Comparison of ENCODE assay signal across 17 mouse cellular contexts in the genomic region with DNA sequence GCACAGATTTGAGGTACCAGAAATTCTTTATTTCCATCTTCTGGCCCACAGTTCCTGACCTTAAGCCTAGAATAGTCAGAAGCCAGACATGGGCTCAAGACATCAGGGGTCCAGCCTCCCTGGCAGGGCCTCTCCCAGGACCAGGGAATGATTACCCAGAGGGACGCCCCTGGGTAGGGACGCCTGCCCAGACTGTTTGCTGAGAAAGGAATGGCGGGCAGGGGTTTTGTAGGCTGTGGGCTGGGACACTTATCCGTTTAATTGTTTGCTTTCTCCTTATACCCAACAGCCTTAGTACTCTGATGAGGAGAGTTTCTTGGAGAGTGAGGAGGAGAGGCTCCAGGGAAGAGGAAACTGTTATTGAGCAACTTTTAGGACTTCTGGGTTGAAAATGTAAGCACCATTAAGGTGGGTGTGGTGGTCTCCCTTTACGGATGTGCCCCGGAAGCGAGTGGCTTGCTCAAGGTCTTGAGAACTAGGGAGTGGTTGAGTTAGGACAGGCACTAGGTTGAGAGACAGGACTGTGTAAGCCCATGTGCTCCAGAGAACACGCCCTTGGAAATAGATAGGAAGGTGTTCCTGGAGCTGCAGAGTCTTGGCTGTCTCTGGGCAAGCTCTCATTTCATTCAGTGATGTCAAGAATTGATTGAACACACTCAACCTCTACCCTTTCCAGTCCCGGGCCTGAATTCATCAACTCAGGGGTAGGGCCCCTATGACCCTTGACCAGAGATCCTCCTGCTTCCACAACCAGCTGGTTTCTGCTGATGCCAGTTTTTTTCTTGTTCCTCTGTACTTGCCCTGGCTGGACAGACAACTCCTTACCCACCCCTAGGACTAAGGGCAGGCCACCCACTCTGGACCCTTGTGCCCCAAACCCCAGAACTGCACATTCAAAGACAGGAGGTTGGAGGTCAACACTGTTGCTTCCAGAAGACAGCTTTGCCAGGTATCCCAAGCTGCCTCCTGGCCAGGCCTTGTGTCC. TPM values are rescaled to one million over a fixed set of nuclear protein-coding genes. Genes with fewer than 3 reads are reported as not detected.
DNase-seq lines count a peak whose midpoint lies in the region; ATAC-seq and TF ChIP-seq lines count a peak whose summit lies in the region.
"Had no signal": no experiment of that assay in that cellular context is flagged by ENCODE, and none has a peak within 500 bp of the region (broad histone marks: within the 10 kb centered on the region; RNA-seq: fewer than 3 reads in every experiment).

No protein-coding gene starts in this region.

- H3K4me3 ChIP-seq in kidney, adult 2 months (ENCODE audit: insufficient read depth, low read depth, low read length): no peak overlapping the region
- H3K4me3 ChIP-seq in kidney, embryonic 14.5 days (ENCODE audit: low read length): no peak overlapping the region
- no peak overlapping the region for H3K4me3 ChIP-seq in kidney, postnatal 0 days (replicated peaks; ENCODE audit: low read depth, low read length)
- H3K4me3 ChIP-seq: hindbrain, embryonic 13.5 days; limb, embryonic 13.5 days had no signal

- no peak for ATAC-seq in kidney, embryonic 14.5 days (ENCODE audit: low FRiP score, low TSS enrichment)
- ATAC-seq in kidney, postnatal 0 days (replicated peaks; ENCODE audit: low FRiP score, low read depth): peak; percentile 45; the same call in 1 of the 2 replicates
- ATAC-seq: forebrain, postnatal 0 days had no signal

- no peak for TF ChIP-seq POLR2A in kidney, adult 2 months (IDR thresholded peaks at IDR 0.05; ENCODE audit: low read depth, low read length)

- TF ChIP-seq CTCF in kidney, adult 2 months (conservative IDR thresholded peaks at IDR 0.05; ENCODE audit: insufficient read depth, insufficient read length, low read depth, low read length): no peak
- no peak for TF ChIP-seq CTCF in kidney, postnatal 0 days (IDR thresholded peaks at IDR 0.05; ENCODE audit: low read depth)

- peaks cover 41% of the 10 kb centered on the region for H3K4me1 ChIP-seq in kidney, adult 2 months (ENCODE audit: control insufficient read depth, insufficient read depth, low read length)
- no peaks in the 10 kb centered on the region for H3K4me1 ChIP-seq in kidney, embryonic 14.5 days (ENCODE audit: control insufficient read depth, insufficient read depth, low read length)
- no peaks in the 10 kb centered on the region for H3K4me1 ChIP-seq in kidney, postnatal 0 days (replicated peaks; ENCODE audit: insufficient read depth, low read length)
- H3K4me1 ChIP-seq: hindbrain, embryonic 13.5 days; limb, embryonic 13.5 days had no signal

- H3K27ac ChIP-seq in kidney, adult 2 months (ENCODE audit: insufficient read depth, low read depth, low read length): no peak overlapping the region
- no peak overlapping the region for H3K27ac ChIP-seq in kidney, embryonic 14.5 days (ENCODE audit: low read depth, low read length)
- H3K27ac ChIP-seq in kidney, postnatal 0 days: no peak overlapping the region
- H3K27ac ChIP-seq: hindbrain, embryonic 13.5 days; limb, embryonic 13.5 days had no signal

- no peak overlapping the region for H3K9ac ChIP-seq in kidney, embryonic 14.5 days (ENCODE audit: low read depth, low read length)
- H3K9ac ChIP-seq in kidney, postnatal 0 days (ENCODE audit: low read depth, low read length): no peak overlapping the region
- H3K9ac ChIP-seq: forebrain, postnatal 0 days; hindbrain, embryonic 13.5 days; limb, embryonic 13.5 days had no signal

- H3K9me3 ChIP-seq in kidney, embryonic 14.5 days (ENCODE audit: control insufficient read depth, low read length): no peaks in the 10 kb centered on the region
- H3K9me3 ChIP-seq in kidney, postnatal 0 days (replicated peaks; ENCODE audit: low read length): no peaks in the 10 kb centered on the region
- H3K9me3 ChIP-seq: hindbrain, embryonic 13.5 days; limb, embryonic 13.5 days had no signal

- DNase-seq in kidney, adult 2 months: peak; percentile 89
- DNase-seq in R1 (ENCODE audit: low read depth, low spot score): peak; percentile 21
- DNase-seq in kidney, postnatal 0 days (ENCODE audit: low spot score): no peak
- DNase-seq in lung, postnatal 14 days: peak; percentile 30
- DNase-seq in thymus, adult 18-20 months: no peak
- DNase-seq in cerebellum, adult 18-20 months: no peak
- no peak for DNase-seq in gastrocnemius, adult 18-20 months (ENCODE audit: low spot score)
- DNase-seq: forebrain, postnatal 0 days; gastrocnemius, postnatal 10 days; heart, postnatal 10 days; midbrain, embryonic 14.5 days; right cerebral cortex, postnatal 25 days had no signal

- WGBS in kidney, adult 2 months: 67% methylated on average over 9 of the region's 9 CpGs
- WGBS in kidney, embryonic 14.5 days: 73% methylated on average over 9 of the region's 9 CpGs
- 70% methylated on average over 9 of the region's 9 CpGs for WGBS in kidney, postnatal 0 days

- H3K4me2 ChIP-seq in kidney, embryonic 14.5 days (replicated peaks; ENCODE audit: low read depth, low read length): no peak overlapping the region
- H3K4me2 ChIP-seq in kidney, postnatal 0 days (ENCODE audit: low read length): no peak overlapping the region
- H3K4me2 ChIP-seq: hindbrain, embryonic 13.5 days; limb, embryonic 13.5 days had no signal

- no peaks in the 10 kb centered on the region for H3K36me3 ChIP-seq in kidney, adult 2 months (ENCODE audit: control insufficient read depth, insufficient read depth, low read length)
- no peaks in the 10 kb centered on the region for H3K36me3 ChIP-seq in kidney, embryonic 14.5 days (ENCODE audit: control insufficient read depth, insufficient read depth, low read length)
- no peaks in the 10 kb centered on the region for H3K36me3 ChIP-seq in kidney, postnatal 0 days (ENCODE audit: insufficient read depth, low read length)
- H3K36me3 ChIP-seq: hindbrain, embryonic 13.5 days; limb, embryonic 13.5 days had no signal

- no peaks in the 10 kb centered on the region for H3K27me3 ChIP-seq in kidney, adult 2 months (replicated peaks; ENCODE audit: control insufficient read depth, insufficient read depth, low read length)
- H3K27me3 ChIP-seq in kidney, embryonic 14.5 days (ENCODE audit: control insufficient read depth, insufficient read depth, low read length): no peaks in the 10 kb centered on the region
- H3K27me3 ChIP-seq in kidney, postnatal 0 days (ENCODE audit: insufficient read depth, low read length): no peaks in the 10 kb centered on the region

RNA-seq across cellular contexts. Expression of a gene that starts 13.5 kb away (rescaled TPM):
- 91.0 and 105 TPM in 2 replicates for polyA plus RNA-seq in kidney, adult 2 months (2012; rRNA removed)
- 0.07 and 0.45 TPM in 2 replicates for polyA plus RNA-seq in kidney, embryonic 14.5 days (2014; fragmentation: Nextera tagmentation; extraction: Ambion mirVana)
- polyA plus RNA-seq in kidney, postnatal 0 days (2015; fragmentation: Nextera tagmentation; extraction: Ambion mirVana): 6.5 and 6.6 TPM in 2 replicates
- total RNA-seq in gastrocnemius, adult 18-20 months (2021): not detected
- total RNA-seq: forebrain, postnatal 0 days; gastrocnemius, postnatal 10 days; heart, postnatal 10 days; left cerebral cortex, adult 18-20 months had no signal
- polyA plus RNA-seq: embryonic facial prominence, embryonic 11.5 days; forebrain, postnatal 0 days; hindbrain, embryonic 13.5 days; limb, embryonic 13.5 days; midbrain, embryonic 14.5 days had no signal

RNA-seq across cellular contexts. Expression of a gene that starts 22.2 kb away (rescaled TPM):
- polyA plus RNA-seq in kidney, adult 2 months (2012; rRNA removed): 0.03 and 0.05 TPM in 2 replicates
- 0.11 TPM in 1 of 2 replicates, not detected in the other for polyA plus RNA-seq in kidney, embryonic 14.5 days (2014; fragmentation: Nextera tagmentation; extraction: Ambion mirVana)
- not detected in 2 replicates for polyA plus RNA-seq in kidney, postnatal 0 days (2015; fragmentation: Nextera tagmentation; extraction: Ambion mirVana)
- not detected for total RNA-seq in gastrocnemius, adult 18-20 months (2021)
- total RNA-seq: forebrain, postnatal 0 days; gastrocnemius, postnatal 10 days; heart, postnatal 10 days; left cerebral cortex, adult 18-20 months had no signal
- polyA plus RNA-seq: forebrain, postnatal 0 days; hindbrain, embryonic 13.5 days; midbrain, embryonic 14.5 days had no signal

RNA-seq across cellular contexts. Expression of a gene that starts 56.9 kb away (rescaled TPM):
- 93.2 and 115 TPM in 2 replicates for polyA plus RNA-seq in kidney, adult 2 months (2012; rRNA removed)
- polyA plus RNA-seq in kidney, embryonic 14.5 days (2014; fragmentation: Nextera tagmentation; extraction: Ambion mirVana): 13.1 and 18.5 TPM in 2 replicates
- 21.7 and 23.4 TPM in 2 replicates for polyA plus RNA-seq in kidney, postnatal 0 days (2015; fragmentation: Nextera tagmentation; extraction: Ambion mirVana)
- total RNA-seq in gastrocnemius, adult 18-20 months (2021): under 1 TPM; 0.47 to 0.91 TPM

Comparison
In these comparisons a context has a peak if more than half of its experiments do, and no peak if none do; other contexts are left out.
1. DNase-seq: peak in kidney, adult 2 months (single experiment), R1 (single experiment) and lung, postnatal 14 days (single experiment); none in kidney, postnatal 0 days (single experiment), thymus, adult 18-20 months (0 of 2), cerebellum, adult 18-20 months (0 of 2) and gastrocnemius, adult 18-20 months (single experiment).
2. RNA of a gene that starts 13.5 kb away (polyA plus RNA-seq): 91.0 to 105 TPM in kidney, adult 2 months; 6.5 to 6.6 TPM in kidney, postnatal 0 days and 0.07 to 0.45 TPM in kidney, embryonic 14.5 days; every median in the first group is over 10 times any median in the second.